Mouse (Mus musculus) ES-Bruce4 (cell line): ENCODE measurements around the gene Zmat5. TPM values are rescaled to one million over a fixed set of nuclear protein-coding genes. Genes with fewer than 3 reads are reported as not detected.

ENCODE experiments used
- H3K27ac ChIP-seq: 2 replicates; pipeline ENCODE4 v1.5.1; 2012; ENCODE audit warnings: low read length, inconsistent platforms; ENCODE audit not compliant: insufficient read depth
- H3K27me3 ChIP-seq: 2 replicates; pipeline ENCODE4 v1.6.1; 2012; ENCODE audit warnings: mild to moderate bottlenecking, low read length, inconsistent platforms; ENCODE audit not compliant: control insufficient read depth, poor library complexity, insufficient read depth, severe bottlenecking
- H3K36me3 ChIP-seq: 2 replicates; pipeline ENCODE4 v1.6.1; 2012; ENCODE audit warnings: inconsistent platforms, mild to moderate bottlenecking, low read length, moderate library complexity; ENCODE audit not compliant: control insufficient read depth, poor library complexity, insufficient read depth, severe bottlenecking
- H3K4me1 ChIP-seq: one replicate; pipeline ENCODE4 v1.8.1; 2011; ENCODE audit warnings: low read length; ENCODE audit not compliant: control insufficient read depth, insufficient read depth
- H3K4me3 ChIP-seq: 2 replicates; pipeline ENCODE4 v1.5.1; 2011; ENCODE audit warnings: low read depth, mild to moderate bottlenecking, low read length
- H3K9ac ChIP-seq: 2 replicates; pipeline ENCODE4 v1.6.1; 2012; ENCODE audit warnings: low read depth, mild to moderate bottlenecking, inconsistent platforms; ENCODE audit not compliant: poor library complexity, severe bottlenecking
- H3K9me3 ChIP-seq: replicated peaks from 2 replicates; pipeline ENCODE4 v1.6.1; 2012; ENCODE audit warnings: mild to moderate bottlenecking, low read length, inconsistent platforms; ENCODE audit not compliant: control insufficient read depth, poor library complexity, insufficient read depth, severe bottlenecking
- CTCF ChIP-seq: IDR thresholded peaks from one replicate; pipeline ENCODE4 v1.8.1; 2011; ENCODE audit warnings: low read depth, low read length
- EP300 ChIP-seq: IDR thresholded peaks from 2 replicates; pipeline ENCODE4 v1.6.1; 2011; ENCODE audit warnings: low read depth, low read length; ENCODE audit not compliant: insufficient read depth
- POLR2A ChIP-seq: IDR thresholded peaks from one replicate; pipeline ENCODE4 v1.8.1; 2011; ENCODE audit warnings: low read length; ENCODE audit not compliant: insufficient read depth
- polyA plus RNA-seq: library from polyadenylated mRNA; stranded (reverse); fragments of >200 nt; gene quantifications from 2 replicates; pipeline ENCODE4 v1.2.4, GENCODE M21; 2011; ENCODE audit warnings: low read depth; ENCODE audit not compliant: missing spikeins, insufficient read depth, insufficient read length

Zmat5 gene
- polyA plus RNA-seq, 1 experiment, result 19.3 TPM

- no peaks in the 10 kb centered on the region for H3K9me3 ChIP-seq
- H3K27ac ChIP-seq, result no peak overlapping the region
- no peaks in the 10 kb centered on the region for H3K4me1 ChIP-seq
- no peak overlapping the region for H3K4me3 ChIP-seq
- no peaks in the 10 kb centered on the region for H3K27me3 ChIP-seq
- TF ChIP-seq EP300 (no peak), CTCF (no peak), POLR2A (no peak)
- H3K36me3 ChIP-seq, result peaks cover 8% of the 10 kb centered on the region
- no peak overlapping the region for H3K9ac ChIP-seq
These were observed 67.3 kb downstream of the Zmat5 start for GRCm38 (mm10) chr11:4771756-4772155.

- H3K27ac ChIP-seq, result no peak overlapping the region
- peak; percentile 72 for TF ChIP-seq CTCF
- TF ChIP-seq POLR2A, result no peak
- no peak for TF ChIP-seq EP300
- H3K27me3 ChIP-seq, result no peaks in the 10 kb centered on the region
- peaks cover 8% of the 10 kb centered on the region for H3K36me3 ChIP-seq
- no peaks in the 10 kb centered on the region for H3K9me3 ChIP-seq
- no peaks in the 10 kb centered on the region for H3K4me1 ChIP-seq
- no peak overlapping the region for H3K9ac ChIP-seq
- no peak overlapping the region for H3K4me3 ChIP-seq
These were observed 68.4 kb downstream of the Zmat5 start for GRCm38 (mm10) chr11:4772925-4773324.

- H3K9ac ChIP-seq, result no peak overlapping the region
- H3K9me3 ChIP-seq, result no peaks in the 10 kb centered on the region
- H3K27ac ChIP-seq, result no peak overlapping the region
- H3K4me3 ChIP-seq, result no peak overlapping the region
- peaks cover 36% of the 10 kb centered on the region for H3K36me3 ChIP-seq
- no peaks in the 10 kb centered on the region for H3K4me1 ChIP-seq
- no peaks in the 10 kb centered on the region for H3K27me3 ChIP-seq
- TF ChIP-seq EP300 (no peak), CTCF (no peak), POLR2A (no peak)
These were observed 76.4 kb downstream of the Zmat5 start for GRCm38 (mm10) chr11:4780927-4781326.

GRCm38 (mm10) chr11:4783116-4783515 lies 78.6 kb downstream of the Zmat5 start:
- H3K36me3 ChIP-seq, result peaks cover 46% of the 10 kb centered on the region
- H3K27ac ChIP-seq, result no peak overlapping the region

GRCm38 (mm10) chr11:4784629-4785142 lies 80.2 kb downstream of the Zmat5 start:
- H3K4me3 ChIP-seq, result no peak overlapping the region
- H3K27ac ChIP-seq, result no peak overlapping the region
- no peaks in the 10 kb centered on the region for H3K27me3 ChIP-seq
- H3K4me1 ChIP-seq, result no peaks in the 10 kb centered on the region
- peaks cover 53% of the 10 kb centered on the region for H3K36me3 ChIP-seq
- TF ChIP-seq POLR2A (no peak), EP300 (no peak), CTCF (no peak)
- H3K9me3 ChIP-seq, result no peaks in the 10 kb centered on the region
- no peak overlapping the region for H3K9ac ChIP-seq

More at GRCm38 (mm10) chr11:4783116-4783515, 78.6 kb downstream of the Zmat5 start:
- Histone ChIP-seq H3K4me1 (no peaks in the 10 kb centered on the region), H3K9ac (no peak overlapping the region), H3K27me3 (no peaks in the 10 kb centered on the region), H3K9me3 (no peaks in the 10 kb centered on the region), H3K4me3 (no peak overlapping the region)
- TF ChIP-seq CTCF (no peak), EP300 (no peak)

Other genes starting within 250 kb of the Zmat5 start
- 26.8 and 31.2 TPM in 2 replicates for gene Mtmr3, start 109.8 kb upstream of the Zmat5 start, polyA plus RNA-seq
- gene Gm11032, start 84.6 kb upstream of the Zmat5 start, polyA plus RNA-seq, result not detected in 2 replicates
- 33.4 and 35.7 TPM in 2 replicates for gene Ascc2, start 66.9 kb upstream of the Zmat5 start, polyA plus RNA-seq
- 245 and 325 TPM in 2 replicates for gene Uqcr10, start 336 bp upstream of the Zmat5 start, polyA plus RNA-seq
- gene Cabp7, start 42.1 kb downstream of the Zmat5 start, polyA plus RNA-seq, result 3.1 and 3.5 TPM in 2 replicates
- gene Nf2, start 144.9 kb downstream of the Zmat5 start, polyA plus RNA-seq, result 77.7 and 81.5 TPM in 2 replicates
- gene Nipsnap1, start 169.3 kb downstream of the Zmat5 start, polyA plus RNA-seq, result 83.4 and 91.2 TPM in 2 replicates
- 51.3 and 52.3 TPM in 2 replicates for gene Thoc5, start 190.6 kb downstream of the Zmat5 start, polyA plus RNA-seq
- 1.5 and 2.2 TPM in 2 replicates for gene Nefh, start 243.4 kb downstream of the Zmat5 start, polyA plus RNA-seq